Mouse (Mus musculus) ZHBTc4 (cell line): ENCODE results near the gene Axin2.
A peak's percentile ranks its signal among the peaks of the same experiment; 100 is the strongest.

Source experiments
- DNase-seq: peaks from one replicate; pipeline ENCODE4 v3.0.0-alpha.2; 2011; ENCODE audit warnings: low read depth, low spot score

Axin2 gene

DNA sequence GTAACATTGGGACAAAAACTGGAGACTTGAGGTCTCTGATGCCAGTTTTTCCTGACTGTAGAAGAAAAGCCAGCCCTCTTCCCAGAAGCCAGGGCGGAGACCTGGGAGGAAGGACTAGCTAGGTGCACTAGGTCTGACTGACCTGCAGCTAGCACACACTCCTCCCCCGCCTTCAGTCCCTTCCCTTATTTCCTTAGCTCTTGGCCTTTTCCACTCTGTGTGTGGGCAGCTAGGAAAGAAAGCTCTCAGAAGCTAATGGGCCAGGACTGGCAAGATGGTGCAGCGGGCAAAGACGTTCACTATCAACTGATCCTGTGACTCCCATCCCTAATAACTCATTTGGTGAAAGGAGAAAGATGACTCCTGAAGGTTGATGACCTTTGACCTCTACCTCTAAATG lies 17.8 kb upstream of the Axin2 start:
- no peak for DNase-seq

DNA sequence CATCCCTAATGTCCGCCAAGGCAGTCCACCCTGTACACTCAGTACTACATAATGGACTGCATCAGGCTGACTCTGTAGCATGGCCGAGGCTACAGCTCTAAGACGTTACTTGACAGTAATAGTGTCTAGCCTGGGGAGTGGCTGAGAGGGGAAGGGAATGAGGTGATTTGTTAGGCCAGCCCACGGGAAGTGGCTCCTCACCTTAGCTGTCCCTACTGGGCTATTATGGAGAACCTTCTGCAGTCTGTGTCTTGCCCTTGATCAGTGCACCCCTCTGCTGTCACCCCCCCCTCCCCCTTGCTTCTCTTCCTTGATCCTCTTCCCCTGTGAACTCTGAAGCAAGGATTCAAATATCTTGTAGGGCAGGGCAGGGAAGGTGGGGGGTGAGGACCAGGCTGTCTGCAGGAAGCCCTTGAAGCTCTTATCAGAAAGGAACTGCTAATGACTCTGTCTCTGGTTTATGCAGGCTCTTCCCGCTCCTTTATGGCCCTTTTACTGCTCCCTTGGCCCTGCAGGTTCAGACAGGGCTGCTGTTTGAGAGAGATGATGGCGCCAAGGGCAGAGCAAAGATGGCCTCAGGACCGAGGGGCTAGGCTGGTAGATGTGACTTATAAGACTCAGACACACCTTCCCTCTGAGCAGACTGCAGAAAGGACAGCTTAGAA lies 13.4 kb upstream of the Axin2 start:
- no peak for DNase-seq

DNA sequence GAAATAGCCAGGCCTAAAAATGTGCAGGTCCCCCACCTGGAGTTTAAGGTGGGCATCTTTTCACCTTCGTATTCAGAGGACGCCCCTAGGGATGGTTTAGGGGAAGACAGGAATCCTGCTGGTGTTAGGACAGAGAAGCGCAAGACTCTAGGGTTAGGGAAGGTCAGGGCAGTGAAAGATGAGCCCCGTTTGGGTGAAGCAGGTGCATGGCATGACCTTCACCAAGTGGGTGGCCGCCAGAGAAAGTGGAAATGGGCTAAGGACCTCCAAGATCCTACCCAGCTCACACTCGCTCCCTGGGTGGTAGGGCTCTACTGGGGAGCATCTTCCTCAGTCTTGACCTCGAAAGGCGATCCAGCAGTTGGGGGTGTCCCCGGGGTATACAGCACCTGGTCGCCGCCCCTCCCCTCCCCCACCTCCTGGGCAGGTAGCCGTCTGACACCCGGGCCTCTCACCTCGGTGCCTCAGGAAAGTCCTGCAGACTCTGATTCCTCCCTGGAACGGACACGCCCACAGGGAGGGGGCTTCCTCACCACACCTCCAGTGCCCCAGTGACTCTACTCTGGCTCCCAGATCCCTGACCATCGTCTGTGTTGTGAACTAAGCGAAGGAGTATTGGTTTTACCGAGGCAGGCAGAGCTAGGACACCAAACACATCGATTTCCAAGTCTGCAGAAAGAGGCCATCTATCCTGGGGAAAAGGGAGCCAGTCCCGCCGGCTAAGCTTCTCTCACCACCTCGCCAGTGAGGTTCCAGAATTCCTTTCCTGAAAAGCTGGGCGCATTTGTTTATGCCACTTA lies 10.6 kb upstream of the Axin2 start:
- peak; percentile 68 for DNase-seq

DNA sequence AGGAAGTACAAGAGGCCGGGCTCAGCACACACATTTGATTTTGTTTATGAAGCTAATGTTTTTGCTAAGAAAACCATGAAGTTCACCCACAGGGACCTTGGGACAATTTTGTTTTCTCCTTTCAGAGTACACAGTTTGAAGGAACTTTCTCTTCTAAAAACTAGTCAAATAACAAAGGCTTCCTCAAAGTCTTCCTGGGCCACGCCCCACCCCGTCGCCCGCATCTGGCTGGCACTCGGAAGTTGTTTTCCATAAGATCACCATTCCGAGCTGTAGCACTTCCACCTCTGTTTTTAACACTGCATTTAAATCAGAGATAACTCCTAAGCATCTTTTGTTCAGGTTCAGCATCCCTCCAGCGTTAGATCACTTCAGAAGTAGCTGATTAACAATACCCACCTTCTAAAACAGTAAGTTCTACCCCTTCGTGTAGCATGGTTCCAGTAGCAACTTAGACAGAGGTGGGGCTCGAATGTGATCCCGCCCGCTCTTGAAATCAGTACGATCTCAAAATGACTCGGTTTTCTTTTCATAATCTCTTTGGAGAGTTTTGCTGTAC lies 9.7 kb upstream of the Axin2 start:
- DNase-seq = peak; percentile 71

GRCm38 (mm10) chr11:108910903-108911302 lies 9.2 kb upstream of the Axin2 start:
- DNase-seq = peak; percentile 88

DNA sequence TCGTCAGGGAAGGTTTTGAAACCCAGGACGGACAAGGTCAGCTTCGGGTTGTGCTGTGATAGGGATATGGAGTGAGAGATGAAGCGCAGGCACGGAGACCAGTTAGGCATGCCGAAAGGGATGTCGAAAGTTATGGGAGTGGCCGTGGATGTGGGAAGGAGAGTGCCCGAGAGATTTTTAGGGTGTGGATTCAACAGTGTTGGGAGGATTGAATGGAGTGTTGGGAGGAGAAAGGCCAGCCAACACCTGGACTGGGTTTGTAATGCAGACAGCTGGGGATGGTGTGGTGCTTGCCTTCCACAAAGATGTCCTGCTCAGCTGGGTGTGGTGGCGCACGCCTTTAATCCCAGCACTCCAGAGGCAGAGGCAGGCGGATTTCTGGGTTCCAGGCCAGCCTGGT lies 8.0 kb upstream of the Axin2 start:
- DNase-seq = peak; percentile 52

- peak; percentile 63 for DNase-seq
Observed at GRCm38 (mm10) chr11:108917422-108918324, 2.5 kb upstream of the Axin2 start.

GRCm38 (mm10) chr11:108920636-108921505 lies 722 bp downstream of the Axin2 start:
- DNase-seq = peak; percentile 94

GRCm38 (mm10) chr11:108921506-108922455 lies 1.6 kb downstream of the Axin2 start:
- DNase-seq = peak; percentile 64

DNA sequence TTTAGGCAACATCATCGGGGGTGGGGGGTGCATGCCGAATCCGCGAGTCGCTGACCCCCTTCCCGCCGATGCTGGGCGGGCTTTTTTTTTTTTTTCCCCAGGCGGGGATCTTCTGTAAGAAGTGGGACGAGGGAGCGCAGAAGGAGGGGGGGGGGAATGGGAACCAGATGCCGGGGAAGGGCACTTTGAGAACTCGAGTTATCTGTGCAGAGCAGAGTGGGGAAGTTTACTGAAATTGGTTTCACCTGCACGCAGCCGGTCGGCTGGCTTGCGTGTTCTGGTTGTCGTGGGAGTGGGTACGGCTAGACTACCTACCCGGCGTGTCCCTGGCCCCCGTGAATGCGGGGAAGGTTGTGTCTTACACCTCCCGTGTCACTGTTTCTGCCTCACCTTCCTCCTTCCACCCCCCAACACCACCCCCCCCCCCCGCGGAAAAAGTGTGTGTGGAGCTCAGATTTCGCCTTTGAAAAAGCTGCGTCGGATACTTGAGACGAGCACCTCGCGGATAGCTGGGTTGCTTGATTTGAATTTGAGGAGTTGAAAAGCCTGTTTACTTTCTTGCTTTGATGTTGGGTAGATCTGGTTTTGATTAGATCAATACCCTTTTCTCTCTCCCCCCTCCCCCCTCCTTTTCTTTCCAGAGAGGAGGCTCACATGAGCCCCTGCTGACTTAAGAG lies 2.5 kb downstream of the Axin2 start:
- DNase-seq = peak; percentile 86

GRCm38 (mm10) chr11:108923188-108923575 lies 3.0 kb downstream of the Axin2 start:
- DNase-seq = no peak

GRCm38 (mm10) chr11:108923781-108924180 lies 3.6 kb downstream of the Axin2 start:
- DNase-seq = no peak

DNA sequence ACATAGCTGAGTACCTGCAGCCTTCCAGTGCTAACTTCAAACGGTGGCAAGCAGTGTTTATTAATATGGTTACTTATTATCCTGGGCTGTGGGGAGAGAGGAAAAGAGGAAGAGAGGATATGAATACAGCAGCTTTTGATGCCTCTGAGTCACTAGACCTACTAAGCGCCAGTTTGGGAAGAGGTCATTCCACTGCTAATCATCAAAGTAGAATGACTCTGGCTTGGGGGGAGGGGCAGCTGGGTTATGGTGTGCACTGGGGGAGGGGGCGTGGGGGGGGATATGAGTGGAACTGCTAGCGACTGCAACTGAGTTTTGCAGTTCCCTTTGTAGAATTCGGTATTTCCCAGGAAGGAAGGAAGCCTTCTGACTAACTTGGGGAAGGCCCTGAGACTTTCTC lies 4.2 kb downstream of the Axin2 start:
- DNase-seq = no peak

DNA sequence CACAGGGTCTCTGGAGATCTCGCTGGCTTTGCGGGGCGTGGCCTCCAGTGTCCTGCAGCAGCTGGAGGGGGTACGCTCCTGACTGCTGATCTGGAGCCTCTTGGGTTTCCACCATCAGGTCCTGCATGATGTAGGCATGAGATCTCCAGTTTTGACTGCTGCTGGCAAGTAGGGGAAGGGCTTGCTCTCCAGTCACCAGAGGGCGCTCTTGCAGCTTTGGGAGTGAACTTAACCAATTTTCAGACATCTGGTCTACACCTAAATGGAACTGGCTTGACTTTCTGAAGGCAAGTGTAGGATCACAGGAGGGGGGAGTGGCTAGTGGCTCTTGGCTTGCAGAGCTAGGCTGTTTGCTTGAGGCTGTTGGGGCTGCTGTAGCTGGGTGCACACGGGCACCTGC lies 5.1 kb downstream of the Axin2 start:
- peak; percentile 93 for DNase-seq

DNA sequence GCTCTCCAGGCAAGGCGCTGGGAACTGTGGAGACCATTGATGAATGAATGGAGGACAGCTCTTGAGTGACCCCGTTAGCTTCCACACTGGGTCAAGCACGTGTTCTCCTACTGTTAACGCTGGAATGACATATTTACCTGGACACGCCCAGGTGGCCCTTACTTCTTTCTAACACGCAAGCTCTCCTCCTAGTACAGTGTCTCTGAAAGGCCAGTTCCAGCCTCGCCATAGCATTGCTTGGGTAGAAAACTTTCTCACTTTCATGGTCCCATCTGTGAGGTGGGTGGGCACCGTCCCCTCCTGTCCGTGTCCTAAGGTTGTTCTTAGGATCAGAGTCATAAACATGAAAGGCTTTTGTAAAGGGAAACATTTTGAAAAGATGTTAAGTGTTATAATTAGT lies 5.7 kb downstream of the Axin2 start:
- no peak for DNase-seq

DNA sequence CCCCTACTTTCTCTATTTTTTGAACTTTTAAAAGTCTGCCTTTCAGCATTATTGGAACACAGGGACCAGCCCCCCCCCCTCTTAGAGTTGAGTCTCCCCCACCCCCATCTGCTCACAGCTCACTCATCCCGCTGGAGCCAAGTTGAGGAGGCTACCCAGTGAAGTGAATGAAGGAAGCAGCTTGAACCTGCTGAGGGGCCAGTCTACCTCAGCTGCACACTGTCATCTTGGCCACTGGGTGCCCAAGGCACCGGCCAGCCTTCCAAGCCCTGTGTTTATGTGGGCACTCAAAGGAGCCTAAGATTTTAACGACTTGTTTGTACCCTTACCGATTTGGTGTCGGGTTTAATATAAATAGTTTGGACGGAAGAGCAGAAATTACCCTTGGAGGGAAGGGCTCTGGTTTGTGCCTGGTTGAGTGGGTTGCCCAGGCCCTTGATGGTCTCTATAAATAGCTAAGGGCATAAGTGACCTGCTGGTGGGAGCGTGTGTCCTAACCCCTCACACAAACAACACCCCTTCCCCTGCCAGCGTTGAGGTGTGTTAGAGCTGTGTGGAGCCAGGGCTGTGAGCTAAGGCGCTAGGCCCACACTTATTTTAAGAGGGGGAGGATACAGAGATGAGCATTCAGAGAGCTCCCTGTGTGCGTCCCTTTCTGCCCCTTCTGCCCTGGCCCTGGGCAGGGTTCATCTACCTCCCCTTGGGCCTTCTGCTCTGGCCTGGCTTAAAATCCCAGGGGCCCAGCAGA lies 6.4 kb downstream of the Axin2 start:
- no peak for DNase-seq

GRCm38 (mm10) chr11:108927093-108927444 lies 6.9 kb downstream of the Axin2 start:
- DNase-seq = no peak

DNA sequence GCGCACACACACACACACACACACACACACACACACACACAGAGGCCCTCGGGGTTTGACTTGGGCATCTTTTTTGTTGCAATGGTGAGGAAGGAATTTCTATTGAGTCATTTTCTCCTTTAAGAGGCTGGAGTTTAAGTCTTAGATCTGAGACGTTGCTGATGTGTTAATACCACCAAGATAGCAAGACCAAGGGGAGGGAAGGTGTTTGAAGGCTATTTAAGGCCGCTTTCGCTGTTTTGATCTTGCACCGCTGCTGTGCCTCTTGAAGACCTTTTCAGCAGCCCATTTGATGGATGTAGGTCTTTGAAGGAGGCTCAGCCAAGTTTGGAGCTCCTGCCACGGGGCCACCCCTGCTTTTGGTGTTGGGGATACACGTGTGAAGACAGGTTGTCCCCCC lies 7.9 kb downstream of the Axin2 start:
- no peak for DNase-seq

DNA sequence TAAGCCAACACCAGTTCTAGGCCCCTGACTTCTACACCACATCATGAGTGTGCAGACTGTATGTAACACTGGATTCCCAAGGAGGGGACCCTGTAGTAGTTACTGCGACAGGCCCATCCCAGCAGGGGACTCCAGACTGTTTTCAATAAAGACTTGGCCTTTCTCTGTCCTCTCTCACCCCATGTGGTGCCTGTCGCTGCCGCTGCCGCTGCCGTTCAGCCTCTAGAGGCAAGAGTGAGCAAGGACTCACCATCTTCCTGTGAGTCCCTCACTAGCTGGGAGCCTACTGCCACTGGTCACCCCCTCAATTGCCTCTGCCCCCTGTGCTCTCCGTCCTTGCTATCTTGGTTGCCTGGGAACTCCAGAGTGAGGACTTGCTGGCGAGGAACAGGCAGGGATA lies 8.6 kb downstream of the Axin2 start:
- DNase-seq = peak; percentile 65
